Mouse (Mus musculus): Measurements from ENCODE around the gene Tmem80.

- no peak for TF ChIP-seq CTCF (IDR thresholded peaks at IDR 0.05; ENCODE audit: low read depth, low read length)
- TF ChIP-seq TAL1 (conservative IDR thresholded peaks at IDR 0.05; ENCODE audit: low read depth, low read length): no peak
- no peak for TF ChIP-seq GATA1 (IDR thresholded peaks at IDR 0.05; ENCODE audit: borderline replicate concordance, low read length)
- TF ChIP-seq POLR2AphosphoS5 (IDR thresholded peaks at IDR 0.05; ENCODE audit: insufficient replicate concordance, low read depth, low read length): no peak
Observed at GRCm38 (mm10) chr7:141319446-141319845, 8.1 kb upstream of the Tmem80 start.

All from G1E (cell line).